Mouse (Mus musculus): ENCODE data around the gene Slc2a8. TPM values are rescaled to one million over a fixed set of nuclear protein-coding genes. Genes with fewer than 3 reads are reported as not detected.
A peak's percentile ranks its signal among the peaks of the same experiment; 100 is the strongest.

Slc2a8 gene
- polyA plus RNA-seq (2015; fragmentation: Nextera tagmentation; extraction: Ambion mirVana), result 48.7 and 50.2 TPM in 2 replicates

DNA sequence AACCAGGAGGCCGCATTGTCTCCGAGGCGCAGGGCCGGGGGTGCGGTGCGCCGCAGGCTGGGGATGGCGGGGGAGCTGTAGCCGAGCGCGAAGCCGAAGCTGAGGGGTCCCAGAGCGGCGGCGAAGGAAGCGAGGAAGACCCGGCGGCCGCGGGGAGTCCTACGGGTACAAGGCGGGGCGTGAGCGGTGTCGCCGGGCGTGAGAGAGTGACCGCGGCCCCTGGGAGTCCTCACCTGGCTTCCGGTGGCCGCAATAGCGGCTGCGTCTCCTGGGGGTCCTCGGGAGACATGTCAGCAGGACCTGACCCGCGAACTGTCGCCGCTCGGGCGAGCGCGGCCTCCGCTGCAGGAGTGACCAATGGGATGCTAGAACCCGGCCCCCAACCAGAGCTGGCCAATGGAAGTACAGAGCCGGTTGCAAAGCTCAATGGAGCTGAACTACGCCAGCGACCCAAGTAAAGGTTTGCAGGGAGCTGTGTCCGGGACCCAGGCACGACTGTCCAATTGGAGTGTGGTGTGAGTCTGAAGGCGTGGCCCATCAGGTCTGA lies at the start of gene Slc2a8:
Slc2a8 (minus strand) TSS at position 359 of the 547 bp plus-strand sequence.
- Histone ChIP-seq H3K4me2 (replicated peaks; ENCODE audit: low read depth) (peak within 1 kb of the TSS; percentile 98), H3K27ac (ENCODE audit: low read depth, low read length) (peak within 1 kb of the TSS; percentile 51), H3K36me3 (ENCODE audit: control insufficient read depth, insufficient read depth) (no peaks in the 10 kb centered on the region), H3K9ac (ENCODE audit: low read depth, low read length) (peak within 1 kb of the TSS; percentile 60), H3K9me3 (ENCODE audit: control insufficient read depth) (no peaks in the 10 kb centered on the region), H3K27me3 (replicated peaks; ENCODE audit: control insufficient read depth, insufficient read depth, low read length) (no peaks in the 10 kb centered on the region), H3K4me1 (replicated peaks; ENCODE audit: control insufficient read depth, insufficient read depth, low read length) (peaks cover 9% of the 10 kb centered on the region; the same call in 1 of the 2 replicates), H3K4me3 (ENCODE audit: low read depth, low read length) (peak within 1 kb of the TSS; percentile 53)
- WGBS, result under 1% methylated on average over 50 of the region's 50 CpGs
- no peak for TF ChIP-seq CTCF (IDR thresholded peaks at IDR 0.05; ENCODE audit: low read depth)
- peak; percentile 88 for ATAC-seq

GRCm38 (mm10) chr2:33025040-33025439 lies 43.2 kb upstream of the Slc2a8 start:
- no peak for TF ChIP-seq CTCF (IDR thresholded peaks at IDR 0.05; ENCODE audit: low read depth)
- no peaks in the 10 kb centered on the region for H3K9me3 ChIP-seq (ENCODE audit: control insufficient read depth)
- H3K4me3 ChIP-seq (ENCODE audit: low read depth, low read length), result no peak overlapping the region
- ATAC-seq, result no peak
- no peaks in the 10 kb centered on the region for H3K36me3 ChIP-seq (ENCODE audit: control insufficient read depth, insufficient read depth)
- H3K9ac ChIP-seq (ENCODE audit: low read depth, low read length), result no peak overlapping the region
- H3K27ac ChIP-seq (ENCODE audit: low read depth, low read length), result no peak overlapping the region
- WGBS, result 64% methylated on average over 4 of the region's 4 CpGs
- H3K27me3 ChIP-seq (replicated peaks; ENCODE audit: control insufficient read depth, insufficient read depth, low read length), result no peaks in the 10 kb centered on the region
- H3K4me1 ChIP-seq (replicated peaks; ENCODE audit: control insufficient read depth, insufficient read depth, low read length), result no peaks in the 10 kb centered on the region
- H3K4me2 ChIP-seq (replicated peaks; ENCODE audit: low read depth), result no peak overlapping the region

- ATAC-seq, result no peak
- no peaks in the 10 kb centered on the region for H3K9me3 ChIP-seq (ENCODE audit: control insufficient read depth)
- H3K36me3 ChIP-seq (ENCODE audit: control insufficient read depth, insufficient read depth), result no peaks in the 10 kb centered on the region
- H3K4me1 ChIP-seq (replicated peaks; ENCODE audit: control insufficient read depth, insufficient read depth, low read length), result no peaks in the 10 kb centered on the region
- no peak overlapping the region for H3K4me2 ChIP-seq (replicated peaks; ENCODE audit: low read depth)
- no peaks in the 10 kb centered on the region for H3K27me3 ChIP-seq (replicated peaks; ENCODE audit: control insufficient read depth, insufficient read depth, low read length)
- no peak overlapping the region for H3K4me3 ChIP-seq (ENCODE audit: low read depth, low read length)
- peak; percentile 27 for TF ChIP-seq CTCF (IDR thresholded peaks at IDR 0.05; ENCODE audit: low read depth)
- WGBS, result 67% methylated on average over 10 of the region's 10 CpGs
- H3K27ac ChIP-seq (ENCODE audit: low read depth, low read length), result no peak overlapping the region
- no peak overlapping the region for H3K9ac ChIP-seq (ENCODE audit: low read depth, low read length)
Observed at GRCm38 (mm10) chr2:33024564-33024963, 42.7 kb upstream of the Slc2a8 start.

- 82% methylated on average over 6 of the region's 6 CpGs for whole genome bisulfite sequencing
Observed at GRCm38 (mm10) chr2:33022846-33023245, 41.0 kb upstream of the Slc2a8 start.

DNA sequence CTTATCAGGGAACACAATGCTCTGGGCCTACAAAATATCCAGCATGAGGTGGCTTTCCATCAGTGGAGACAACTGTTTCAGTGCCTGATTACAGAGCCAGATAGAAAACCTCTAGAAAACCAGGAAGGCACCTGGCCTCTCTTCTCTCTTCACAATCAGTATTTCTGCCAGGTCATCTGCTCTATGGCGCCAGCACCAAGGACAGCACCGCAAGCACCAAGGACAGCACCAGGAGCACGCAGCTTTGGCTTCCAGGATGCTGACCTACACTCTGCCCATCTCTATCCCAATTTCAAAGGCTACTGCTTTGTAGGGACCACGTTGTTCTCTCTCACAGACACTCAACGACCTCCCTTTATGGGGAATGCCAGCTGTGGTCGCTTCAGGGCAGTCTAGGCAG lies 36.1 kb upstream of the Slc2a8 start:
- no peaks in the 10 kb centered on the region for H3K36me3 ChIP-seq (ENCODE audit: control insufficient read depth, insufficient read depth)
- no peak overlapping the region for H3K4me2 ChIP-seq (replicated peaks; ENCODE audit: low read depth)
- H3K27me3 ChIP-seq (replicated peaks; ENCODE audit: control insufficient read depth, insufficient read depth, low read length), result no peaks in the 10 kb centered on the region
- H3K4me1 ChIP-seq (replicated peaks; ENCODE audit: control insufficient read depth, insufficient read depth, low read length), result no peaks in the 10 kb centered on the region
- peak; percentile 7; the same call in 1 of the 2 replicates for TF ChIP-seq CTCF (IDR thresholded peaks at IDR 0.05; ENCODE audit: low read depth)
- H3K4me3 ChIP-seq (ENCODE audit: low read depth, low read length), result no peak overlapping the region
- WGBS, result 8% methylated on average over 6 of the region's 6 CpGs
- H3K9me3 ChIP-seq (ENCODE audit: control insufficient read depth), result no peaks in the 10 kb centered on the region
- no peak overlapping the region for H3K27ac ChIP-seq (ENCODE audit: low read depth, low read length)
- H3K9ac ChIP-seq (ENCODE audit: low read depth, low read length), result no peak overlapping the region
- no peak for ATAC-seq

More at GRCm38 (mm10) chr2:33022846-33023245, 41.0 kb upstream of the Slc2a8 start:
- no peak for TF ChIP-seq CTCF (IDR thresholded peaks at IDR 0.05; ENCODE audit: low read depth)
- Histone ChIP-seq H3K27me3 (replicated peaks; ENCODE audit: control insufficient read depth, insufficient read depth, low read length) (no peaks in the 10 kb centered on the region), H3K36me3 (ENCODE audit: control insufficient read depth, insufficient read depth) (no peaks in the 10 kb centered on the region), H3K9ac (ENCODE audit: low read depth, low read length) (no peak overlapping the region), H3K9me3 (ENCODE audit: control insufficient read depth) (no peaks in the 10 kb centered on the region), H3K4me3 (ENCODE audit: low read depth, low read length) (no peak overlapping the region), H3K4me1 (replicated peaks; ENCODE audit: control insufficient read depth, insufficient read depth, low read length) (no peaks in the 10 kb centered on the region), H3K27ac (ENCODE audit: low read depth, low read length) (no peak overlapping the region), H3K4me2 (replicated peaks; ENCODE audit: low read depth) (no peak overlapping the region)
- ATAC-seq, result no peak

DNA sequence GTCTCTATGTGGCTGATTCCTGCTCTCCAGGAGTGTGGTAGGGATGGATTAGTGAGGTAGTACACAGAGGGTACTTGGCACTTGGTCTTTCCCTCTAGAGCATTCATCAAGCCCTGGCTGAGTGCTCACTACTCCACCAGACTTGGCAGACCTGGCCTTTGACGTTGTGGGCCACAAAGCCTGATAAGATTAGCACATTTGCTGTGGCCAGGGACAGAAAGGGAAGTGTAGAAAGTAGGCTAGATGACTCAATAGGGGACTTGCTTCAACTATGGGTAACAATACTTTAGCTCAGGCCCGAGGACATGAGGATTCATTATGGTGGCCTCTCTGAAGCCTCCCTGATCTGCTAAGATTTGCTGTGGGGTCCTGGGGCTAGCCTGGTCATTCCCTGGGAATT lies 35.3 kb upstream of the Slc2a8 start:
- H3K27ac ChIP-seq (ENCODE audit: low read depth, low read length), result no peak overlapping the region
- H3K27me3 ChIP-seq (replicated peaks; ENCODE audit: control insufficient read depth, insufficient read depth, low read length), result no peaks in the 10 kb centered on the region
- ATAC-seq, result no peak
- no peaks in the 10 kb centered on the region for H3K36me3 ChIP-seq (ENCODE audit: control insufficient read depth, insufficient read depth)
- no peaks in the 10 kb centered on the region for H3K9me3 ChIP-seq (ENCODE audit: control insufficient read depth)
- WGBS, result 73% methylated on average over 2 of the region's 2 CpGs
- H3K4me3 ChIP-seq (ENCODE audit: low read depth, low read length), result no peak overlapping the region
- TF ChIP-seq CTCF (IDR thresholded peaks at IDR 0.05; ENCODE audit: low read depth), result no peak
- H3K4me1 ChIP-seq (replicated peaks; ENCODE audit: control insufficient read depth, insufficient read depth, low read length), result no peaks in the 10 kb centered on the region
- no peak overlapping the region for H3K9ac ChIP-seq (ENCODE audit: low read depth, low read length)
- no peak overlapping the region for H3K4me2 ChIP-seq (replicated peaks; ENCODE audit: low read depth)
